Mouse (Mus musculus) gastrocnemius, adult 8-10 months (tissue): ENCODE results near the gene Amhr2. TPM values are rescaled to one million over a fixed set of nuclear protein-coding genes. Genes with fewer than 3 reads are reported as not detected.

Source experiments
- DNase-seq, 2 experiments: peaks; one replicate each; pipeline ENCODE4 v3.0.0; 2022; ENCODE audit warnings: low spot score in 2 of 2
- total RNA-seq, 4 experiments: library from RNA; stranded (reverse); gene quantifications; 2 replicates each; pipeline ENCODE4 v1.2.4; 2022

The Amhr2 gene
- 10 to 100 TPM in 3 of 4 experiments, 1 to 10 TPM in 1; 9.9 to 14.2 (median 11.7) TPM for total RNA-seq

DNA sequence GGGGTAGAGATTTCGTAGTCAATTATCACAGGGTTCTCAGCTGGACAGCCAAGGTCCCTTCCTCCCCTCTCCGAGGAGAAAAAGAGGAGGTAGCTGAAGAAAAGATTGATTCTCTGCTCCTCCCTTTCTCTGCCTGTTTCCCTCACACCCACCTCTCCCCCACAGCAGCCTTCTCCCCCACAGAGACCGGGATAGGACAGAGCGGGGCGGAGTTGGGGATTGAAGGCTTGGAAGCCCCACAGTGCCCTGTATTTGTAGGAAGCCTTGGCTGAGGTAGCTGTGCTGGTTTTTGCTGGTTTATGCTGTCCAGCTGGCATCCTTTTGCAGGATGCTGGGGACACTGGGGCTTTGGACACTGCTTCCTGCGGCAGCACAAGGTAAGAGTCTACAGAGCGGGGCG is at the start of gene Amhr2:
Amhr2 (plus strand) TSS at position 222 of the 400 bp plus-strand sequence.
- DNase-seq = no peak

DNA sequence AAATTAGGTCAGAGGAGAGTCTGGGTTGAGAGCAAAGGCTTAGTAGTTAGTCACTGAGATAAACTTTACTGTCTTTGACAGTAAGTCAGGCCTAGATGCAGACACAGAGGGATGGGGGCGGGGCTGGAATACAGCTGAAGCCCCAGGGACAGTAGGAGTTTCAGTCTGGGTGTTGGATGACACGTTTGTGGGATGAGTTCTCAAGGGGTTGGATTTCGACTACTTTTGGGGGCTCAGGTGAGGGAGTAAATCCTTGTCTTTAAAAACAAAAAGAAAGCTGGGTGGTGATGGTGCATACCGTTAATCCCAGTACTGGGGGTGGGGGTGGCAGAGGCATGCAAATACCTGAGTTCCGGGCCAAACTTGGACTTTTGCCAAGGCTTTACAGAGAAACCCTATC is 46.5 kb upstream of the Amhr2 start:
- DNase-seq = no peak

DNA sequence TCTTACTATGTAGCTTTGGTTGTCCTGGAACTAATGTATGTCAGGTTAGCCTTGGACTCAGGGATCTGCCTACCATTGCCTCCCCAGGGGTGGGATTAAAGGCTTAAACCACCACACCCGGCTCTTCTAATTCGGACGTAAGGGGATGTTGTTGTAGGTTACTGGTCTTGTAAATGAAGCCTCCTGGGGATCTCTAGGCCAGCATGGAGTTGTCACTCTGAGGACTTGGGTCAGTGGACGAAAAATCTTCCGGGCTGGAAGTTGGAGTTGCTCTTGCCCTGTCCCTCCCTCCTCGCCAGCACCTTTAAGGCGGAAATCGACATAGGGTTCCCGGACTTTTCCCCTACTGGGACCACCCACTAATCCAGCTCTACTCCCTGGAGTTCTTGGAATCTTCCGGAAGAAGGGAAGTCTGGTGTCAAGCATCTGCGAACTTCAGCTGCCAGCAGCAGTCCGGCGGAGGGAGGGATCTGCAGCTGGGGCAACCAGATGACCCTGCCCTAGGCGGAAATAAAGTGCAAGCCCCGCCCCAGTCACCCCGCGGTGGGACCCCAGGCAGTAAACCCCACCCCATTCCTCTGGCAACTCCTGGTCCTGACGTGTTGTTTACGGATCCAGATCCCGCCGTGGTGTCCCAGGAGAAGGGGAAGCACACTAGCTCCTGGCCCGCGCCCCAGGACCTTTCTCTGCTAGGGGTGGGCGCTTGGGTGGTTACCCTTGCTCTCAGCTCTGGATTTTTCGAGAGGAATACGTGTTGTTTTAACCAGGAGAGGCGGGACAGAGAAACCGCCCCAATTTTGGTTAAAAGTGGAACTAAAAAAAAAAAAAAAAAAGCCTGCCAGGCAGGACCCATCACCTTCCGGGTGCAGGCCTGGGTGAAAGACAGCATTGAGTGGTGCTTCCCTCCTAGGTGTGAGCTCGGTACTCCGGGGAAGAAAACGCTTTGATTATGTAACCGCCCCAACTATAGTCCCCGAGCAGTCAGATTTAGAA is 45.6 kb upstream of the Amhr2 start:
- DNase-seq = peak; percentile 95 to 97

DNA sequence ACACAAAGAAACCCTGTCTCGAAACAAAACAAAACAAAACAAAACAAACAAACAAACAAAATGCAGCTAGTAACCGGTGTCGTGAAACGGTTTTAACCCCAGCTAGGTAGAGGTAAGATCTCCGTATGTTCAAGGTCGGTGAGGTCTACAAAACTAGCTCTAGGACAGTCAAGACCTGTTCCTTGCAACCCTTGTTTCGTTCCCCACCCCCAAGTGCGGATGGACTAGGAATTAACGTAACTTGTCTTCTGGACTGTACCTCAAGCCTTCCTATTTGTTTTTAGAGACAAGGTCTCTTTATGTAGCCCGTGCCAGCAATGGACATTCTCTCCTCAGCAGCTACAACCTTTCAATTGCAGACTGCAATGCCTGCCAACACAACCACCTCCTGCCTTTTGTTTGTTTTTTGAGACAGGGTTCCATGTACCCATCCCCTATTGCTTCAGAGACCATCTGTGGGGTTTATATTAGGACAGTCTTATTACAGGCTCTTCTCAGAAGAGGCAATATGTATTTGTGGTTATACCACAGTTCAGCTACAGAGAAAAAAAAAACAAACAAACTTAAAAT is 44.6 kb upstream of the Amhr2 start:
- no peak for DNase-seq

DNA sequence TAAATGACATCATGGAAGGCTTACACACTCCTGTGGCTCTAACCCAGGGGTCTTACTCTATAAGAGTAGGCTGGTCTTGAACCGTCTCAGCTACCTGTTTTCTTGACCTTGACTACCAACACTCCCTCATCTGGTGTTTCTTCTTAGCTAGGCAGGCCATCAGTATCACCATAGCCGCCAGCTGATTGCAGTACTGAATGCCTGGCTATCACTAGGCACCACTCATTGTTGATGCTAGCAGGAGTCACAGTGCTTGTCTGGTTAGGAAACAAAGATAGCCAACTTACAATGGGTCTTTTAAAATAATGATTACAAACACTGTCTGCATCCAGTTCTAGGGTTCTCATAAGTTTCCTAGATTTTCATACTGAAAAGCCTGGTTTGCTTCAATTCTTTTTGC is 43.9 kb upstream of the Amhr2 start:
- no peak for DNase-seq

DNA sequence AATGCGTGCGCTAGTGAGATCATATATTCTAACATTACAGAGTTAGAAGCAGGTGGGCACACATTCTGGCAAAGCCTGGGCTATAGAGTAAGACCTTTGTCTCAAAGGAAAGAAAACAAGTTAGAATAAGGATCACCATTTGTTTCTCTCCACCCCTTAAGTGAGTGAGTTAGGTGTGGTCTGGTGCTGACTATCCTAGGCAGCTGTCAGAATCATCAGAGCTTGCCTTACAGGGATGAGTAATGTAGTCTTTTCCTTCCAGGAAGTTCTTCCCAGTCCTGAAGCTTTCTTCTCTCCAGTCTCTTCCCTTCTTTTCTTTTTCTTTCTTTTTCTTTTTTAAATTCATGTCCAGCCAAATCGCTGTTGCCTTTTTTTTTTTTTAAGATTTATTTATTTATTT is 43.0 kb upstream of the Amhr2 start:
- no peak for DNase-seq

DNA sequence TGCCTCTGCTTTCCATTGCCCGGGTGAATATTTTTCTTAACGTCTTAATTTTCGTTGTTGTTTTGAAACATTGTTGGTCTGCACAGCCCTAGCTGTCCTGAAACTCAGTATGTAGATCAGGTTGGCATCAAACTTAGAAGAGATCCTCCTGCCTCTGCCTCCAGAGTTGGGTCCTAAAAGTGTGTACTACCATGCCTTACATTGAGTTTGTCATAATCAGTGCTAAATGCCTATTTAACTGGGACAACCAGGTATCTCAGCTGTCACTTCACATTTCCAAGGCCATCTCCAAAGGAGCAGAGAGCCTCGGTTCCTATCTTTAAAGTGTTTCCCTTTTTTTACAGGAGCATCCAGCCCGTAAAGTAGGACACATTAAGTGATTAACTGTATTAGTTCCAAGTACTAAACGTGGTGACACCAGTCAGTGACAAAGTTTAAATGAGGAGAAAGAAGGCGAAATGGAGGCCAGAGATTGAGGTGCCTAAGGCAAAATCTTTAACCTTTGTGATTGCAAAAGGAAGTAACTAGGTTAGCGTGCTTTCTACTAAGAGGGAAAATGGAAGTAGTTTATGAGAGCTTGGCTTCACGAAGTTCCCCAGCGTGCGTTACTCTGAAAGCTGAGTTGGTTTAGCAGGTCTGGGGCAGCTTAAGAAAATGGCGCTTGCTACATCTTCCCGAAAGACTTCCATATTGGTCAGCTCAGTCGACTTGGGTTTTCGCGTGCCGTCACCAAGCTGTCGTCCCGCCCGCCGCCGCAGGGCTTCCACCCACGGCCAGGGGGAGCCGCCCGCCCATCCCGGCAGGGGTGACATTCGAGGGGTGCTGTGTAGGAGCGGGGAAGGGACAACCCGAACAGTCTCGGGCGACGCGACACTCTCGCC is 40.3 kb upstream of the Amhr2 start:
- DNase-seq = no peak

DNA sequence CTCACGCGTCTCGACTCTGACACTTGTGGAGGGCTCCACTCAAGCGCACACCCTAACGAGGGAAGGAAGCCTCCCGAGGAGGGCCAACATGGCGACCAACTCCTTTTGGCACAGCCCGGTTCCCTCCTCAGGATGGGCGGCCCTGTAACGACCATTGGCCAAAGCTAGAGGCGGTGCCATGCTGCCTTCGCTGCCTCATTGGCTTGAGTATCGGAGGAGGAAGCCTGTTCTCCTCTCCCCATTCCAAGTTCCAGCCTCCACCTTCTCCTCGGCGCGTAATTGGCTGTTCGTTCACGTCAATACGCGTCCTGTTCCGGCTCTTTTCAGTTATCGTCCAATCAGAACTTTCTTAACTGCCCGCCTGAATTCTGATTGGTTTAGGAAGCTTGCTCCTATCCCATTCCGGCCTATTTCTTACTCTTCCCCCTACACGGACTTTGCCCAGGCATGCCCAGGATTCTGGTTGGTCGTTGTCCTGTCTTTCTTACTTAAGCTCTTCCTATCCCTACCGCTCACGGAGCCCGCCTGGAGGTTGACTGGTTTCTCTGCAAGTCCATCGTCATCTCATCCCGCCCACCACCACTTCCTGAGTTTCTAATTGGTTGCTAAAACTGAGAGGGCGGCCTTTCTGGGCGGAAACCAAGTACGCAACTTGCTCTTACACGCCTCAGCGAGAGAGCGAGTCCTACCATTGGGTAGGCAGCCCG is 39.5 kb upstream of the Amhr2 start, which contains the start of gene Sp1:
Sp1 (plus strand) TSS at position 655 of the 707 bp plus-strand sequence.
- peak; percentile 99 for DNase-seq

DNA sequence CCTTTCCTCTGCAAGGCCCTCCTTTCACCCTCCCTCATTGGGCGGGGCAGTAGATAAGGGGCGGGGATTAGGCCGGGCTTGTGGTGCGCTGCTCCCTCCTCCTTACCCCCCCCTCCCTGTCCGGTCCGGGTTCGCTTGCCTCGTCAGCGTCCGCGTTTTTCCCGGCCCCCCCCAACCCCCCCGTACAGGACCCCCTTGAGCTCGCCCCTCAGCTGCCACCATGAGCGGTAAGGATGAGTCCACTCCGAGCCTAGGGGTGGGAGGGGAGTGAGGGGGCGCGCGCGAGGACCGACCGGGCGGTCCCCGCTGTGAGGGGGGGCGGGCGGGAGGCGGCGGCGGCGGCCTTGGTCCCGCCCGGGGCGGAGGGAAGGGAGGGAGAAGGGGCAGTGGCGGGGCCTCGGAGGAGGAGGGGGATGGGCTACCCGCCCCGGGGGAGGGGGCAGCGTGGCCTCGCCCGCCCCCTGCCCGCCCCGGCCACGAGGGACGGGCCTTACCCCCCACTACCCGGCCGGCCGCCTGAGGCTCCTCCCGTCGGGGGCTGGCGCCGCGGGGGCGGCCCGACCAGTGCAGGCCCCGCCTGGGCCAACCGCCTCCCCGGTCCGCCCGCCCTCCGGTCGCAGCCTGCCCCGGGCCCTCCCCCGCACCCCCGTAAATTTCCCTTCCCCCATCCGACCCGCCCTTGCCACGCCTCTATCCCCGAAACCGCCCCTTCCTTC is 38.8 kb upstream of the Amhr2 start:
- peak; percentile 76 to 85 for DNase-seq

DNA sequence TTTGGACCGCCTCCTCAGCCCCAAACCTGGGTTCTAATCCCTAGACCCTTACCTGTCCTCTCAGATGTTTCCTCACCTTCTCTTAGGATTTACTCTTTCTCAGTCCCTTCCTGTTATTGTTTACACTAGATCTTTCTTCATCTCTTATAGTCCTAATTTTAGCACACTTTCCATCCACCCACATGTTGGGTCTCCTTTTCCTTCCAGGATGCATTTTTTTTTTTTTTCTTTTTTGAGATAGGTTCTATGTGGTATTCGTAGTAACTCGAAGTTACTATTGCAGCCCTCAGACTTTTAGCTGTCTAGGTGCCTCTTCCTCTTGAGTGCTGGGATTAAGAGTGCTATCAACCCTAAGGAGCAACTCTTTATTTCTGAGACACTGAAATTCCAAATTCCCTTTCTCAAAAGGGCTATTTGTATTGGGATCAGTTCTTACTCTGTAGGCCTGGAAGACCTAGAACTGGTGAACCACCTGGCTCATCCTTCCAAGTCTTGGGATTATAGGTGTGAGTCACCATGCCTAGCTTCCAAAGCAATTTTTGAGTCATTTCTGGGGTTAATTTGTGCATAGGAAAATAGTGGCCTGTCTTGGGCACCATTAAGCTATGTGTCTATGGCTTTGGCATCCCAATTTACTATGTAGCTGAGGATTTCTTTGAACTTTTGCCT is 38.1 kb upstream of the Amhr2 start:
- DNase-seq = no peak

DNA sequence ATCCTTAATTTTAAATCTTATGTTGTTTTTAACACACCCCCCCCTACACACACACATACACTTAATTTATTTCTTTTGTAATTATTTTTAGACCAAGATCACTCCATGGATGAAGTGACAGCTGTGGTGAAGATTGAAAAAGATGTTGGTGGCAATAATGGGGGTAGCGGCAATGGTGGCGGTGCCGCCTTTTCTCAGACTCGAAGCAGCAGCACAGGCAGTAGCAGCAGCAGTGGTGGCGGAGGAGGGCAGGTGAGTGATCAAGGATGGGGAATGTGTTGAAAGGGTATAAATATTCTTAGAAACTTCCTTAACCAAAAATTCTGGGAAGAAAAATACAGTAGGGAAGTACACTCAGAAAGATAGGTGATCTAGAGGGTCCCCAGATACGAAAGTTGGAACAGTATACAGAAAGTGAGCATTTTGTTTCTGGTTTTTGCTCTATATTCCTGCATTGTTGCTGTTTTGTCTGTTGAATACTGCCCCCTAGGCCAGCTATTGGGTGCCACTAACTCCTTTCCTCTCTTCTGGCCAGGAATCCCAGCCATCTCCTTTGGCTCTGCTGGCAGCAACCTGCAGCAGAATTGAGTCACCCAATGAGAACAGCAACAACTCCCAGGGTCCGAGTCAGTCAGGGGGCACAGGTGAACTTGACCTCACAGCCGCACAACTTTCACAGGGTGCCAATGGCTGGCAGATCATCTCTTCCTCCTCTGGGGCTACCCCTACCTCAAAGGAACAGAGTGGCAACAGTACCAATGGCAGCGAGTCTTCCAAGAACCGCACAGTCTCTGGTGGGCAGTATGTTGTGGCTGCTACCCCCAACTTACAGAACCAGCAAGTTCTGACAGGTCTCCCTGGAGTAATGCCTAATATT is 37.2 kb upstream of the Amhr2 start:
- DNase-seq = peak in 1 of 2 experiments; percentile 4

DNA sequence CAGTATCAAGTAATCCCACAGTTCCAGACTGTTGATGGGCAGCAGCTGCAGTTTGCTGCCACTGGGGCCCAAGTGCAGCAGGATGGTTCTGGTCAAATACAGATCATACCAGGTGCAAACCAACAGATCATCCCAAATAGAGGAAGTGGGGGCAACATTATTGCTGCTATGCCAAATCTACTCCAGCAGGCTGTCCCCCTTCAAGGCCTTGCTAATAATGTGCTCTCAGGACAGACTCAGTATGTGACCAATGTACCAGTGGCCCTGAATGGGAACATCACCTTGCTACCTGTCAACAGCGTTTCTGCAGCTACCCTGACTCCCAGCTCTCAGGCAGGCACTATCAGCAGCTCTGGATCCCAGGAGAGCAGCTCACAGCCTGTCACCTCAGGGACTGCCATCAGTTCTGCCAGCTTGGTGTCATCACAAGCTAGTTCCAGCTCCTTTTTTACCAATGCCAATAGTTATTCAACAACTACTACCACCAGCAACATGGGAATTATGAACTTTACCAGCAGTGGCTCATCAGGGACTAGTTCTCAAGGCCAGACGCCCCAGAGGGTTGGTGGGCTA is 36.5 kb upstream of the Amhr2 start:
- DNase-seq = no peak

DNA sequence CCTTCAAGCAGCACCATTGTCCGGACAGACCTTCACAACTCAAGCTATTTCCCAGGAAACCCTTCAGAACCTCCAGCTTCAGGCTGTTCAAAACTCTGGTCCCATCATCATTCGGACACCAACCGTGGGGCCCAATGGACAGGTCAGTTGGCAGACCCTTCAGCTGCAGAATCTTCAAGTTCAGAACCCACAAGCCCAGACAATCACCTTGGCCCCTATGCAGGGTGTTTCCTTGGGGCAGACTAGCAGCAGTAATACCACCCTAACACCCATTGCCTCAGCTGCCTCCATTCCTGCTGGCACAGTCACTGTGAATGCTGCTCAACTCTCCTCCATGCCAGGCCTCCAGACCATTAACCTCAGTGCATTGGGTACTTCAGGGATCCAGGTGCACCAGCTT is 35.9 kb upstream of the Amhr2 start:
- DNase-seq = no peak

DNA sequence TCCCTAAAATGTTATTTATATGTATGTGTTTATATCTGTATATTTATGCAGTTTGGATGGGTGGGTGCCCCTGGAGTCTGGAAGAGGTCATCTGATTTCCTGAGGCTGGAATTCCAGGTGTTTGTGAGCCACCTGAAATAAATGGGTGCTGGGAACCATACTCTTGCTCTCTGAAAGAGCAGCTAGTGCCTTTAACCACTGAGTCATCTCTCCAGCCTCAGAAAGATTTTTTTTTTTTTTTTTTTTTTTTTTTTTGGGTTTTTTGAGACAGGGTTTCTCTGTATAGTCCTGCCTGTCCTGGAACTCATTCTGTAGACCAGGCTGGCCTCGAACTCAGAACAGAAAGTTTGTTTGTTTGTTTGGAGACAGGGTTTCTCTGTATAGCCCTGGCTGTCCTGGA is 34.1 kb upstream of the Amhr2 start:
- no peak for DNase-seq

DNA sequence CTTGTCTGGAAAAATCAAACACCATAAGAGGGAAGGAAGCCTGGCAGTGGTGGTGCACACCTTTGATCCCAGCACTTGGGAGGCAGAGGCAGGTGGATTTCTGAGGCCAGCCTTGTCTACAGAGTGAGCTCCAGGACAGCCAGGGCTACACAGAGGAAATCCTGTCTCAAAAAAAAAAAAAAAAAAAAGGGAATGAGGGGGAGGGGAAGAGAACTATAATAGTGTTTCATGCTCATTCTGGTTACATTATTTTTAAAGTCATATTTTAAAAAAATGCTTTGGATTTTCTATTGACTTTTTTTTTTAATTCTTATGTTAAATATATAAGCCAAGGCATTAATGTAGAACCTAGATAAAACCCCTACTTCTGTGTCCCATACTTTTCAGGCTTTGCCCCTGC is 31.5 kb upstream of the Amhr2 start:
- DNase-seq = no peak

DNA sequence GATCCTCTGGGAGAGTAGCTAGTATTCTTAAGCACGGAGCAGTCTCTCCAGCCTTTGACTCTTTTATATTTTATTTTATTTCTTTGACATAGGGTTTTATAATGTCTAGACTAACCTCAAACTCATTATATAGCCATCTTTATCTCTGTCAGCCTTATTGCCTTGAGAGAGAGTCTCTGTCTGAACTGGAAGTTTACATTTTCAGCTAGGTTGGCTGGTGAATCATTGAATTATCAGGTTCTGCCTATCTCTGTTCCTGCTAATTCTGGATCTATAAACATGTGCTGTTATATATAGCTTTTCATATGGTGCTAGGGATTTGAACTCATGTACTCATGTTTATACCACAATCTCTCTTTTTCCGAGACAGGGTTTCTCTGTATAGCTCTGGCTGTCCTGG is 27.6 kb upstream of the Amhr2 start:
- DNase-seq = no peak

DNA sequence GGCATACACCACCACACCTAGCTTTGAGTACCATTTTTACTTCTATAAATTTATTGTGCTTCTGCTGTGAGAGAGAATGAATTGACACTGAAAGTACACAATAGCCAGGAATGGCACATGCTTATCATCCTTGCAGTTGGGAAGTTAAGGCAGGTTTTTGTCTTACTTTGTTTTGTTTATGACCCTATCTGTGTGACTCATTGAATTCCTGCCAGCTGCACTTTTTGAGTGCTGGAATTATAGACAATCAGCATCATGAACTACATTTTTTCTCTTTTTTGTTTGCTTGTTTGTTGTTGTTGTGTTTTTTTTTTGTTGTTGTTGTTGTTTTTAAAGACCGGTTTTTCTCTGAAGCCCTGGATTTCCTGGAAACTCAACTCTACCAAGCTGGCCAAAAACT is 24.2 kb upstream of the Amhr2 start:
- no peak for DNase-seq

DNA sequence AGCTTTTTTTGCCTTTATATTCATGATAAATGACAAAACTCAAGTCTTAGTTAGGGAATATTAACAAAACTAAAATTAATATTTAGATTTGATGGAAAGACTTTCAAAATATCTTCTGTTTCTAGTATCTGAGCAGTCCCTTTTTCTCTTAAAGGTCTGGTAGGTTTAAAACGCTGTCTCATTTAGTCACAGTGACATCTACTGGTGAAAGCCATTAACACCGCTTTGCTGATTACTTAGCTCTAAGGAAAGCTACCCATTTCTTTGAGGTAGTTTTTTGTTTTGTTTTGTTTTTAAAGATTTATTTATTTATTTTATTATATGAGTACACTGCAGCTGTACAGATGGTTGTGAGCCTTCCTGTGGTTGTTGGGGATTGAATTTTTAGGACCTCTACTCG is 23.7 kb upstream of the Amhr2 start:
- no peak for DNase-seq
